Mouse (Mus musculus) midbrain, embryonic 10.5 days (tissue): ENCODE results near the gene Sdcbp2. TPM values are rescaled to one million over a fixed set of nuclear protein-coding genes. Genes with fewer than 3 reads are reported as not detected.

Experiments used
- DNase-seq: peaks from one replicate; pipeline ENCODE4 v3.0.0-alpha.2; 2017; ENCODE audit warnings: low spot score
- H3K27ac ChIP-seq: fragments of 300-500 bp; sonication (generic); replicated peaks from 2 replicates; pipeline ENCODE4 v1.5.1; 2016; ENCODE audit warnings: mild to moderate bottlenecking
- H3K27me3 ChIP-seq: fragments of 300-500 bp; sonication (generic); 2 replicates; pipeline ENCODE4 v1.6.1; 2016; ENCODE audit warnings: low read depth, mild to moderate bottlenecking; ENCODE audit not compliant: poor library complexity, severe bottlenecking
- H3K36me3 ChIP-seq: fragments of 300-500 bp; sonication (generic); 2 replicates; pipeline ENCODE4 v1.6.1; 2016; ENCODE audit warnings: mild to moderate bottlenecking, moderate library complexity
- H3K4me1 ChIP-seq: fragments of 300-500 bp; sonication (generic); 2 replicates; pipeline ENCODE4 v1.6.1; 2016
- H3K4me3 ChIP-seq: fragments of 300-500 bp; sonication (generic); 2 replicates; pipeline ENCODE4 v1.5.1; 2016; ENCODE audit warnings: mild to moderate bottlenecking, moderate library complexity
- H3K9me3 ChIP-seq: fragments of 300-500 bp; sonication (generic); replicated peaks from 2 replicates; pipeline ENCODE4 v1.6.1; 2016; ENCODE audit warnings: mild to moderate bottlenecking
- WGBS: fragments of 180-500 bp; shearing (Covaris S2); methylation state at CpG from one replicate; pipeline ENCODE4 v1.1.7; 2016; 5-methylcytosine and 5-hydroxymethylcytosine counted together
- polyA plus RNA-seq: library from polyadenylated mRNA; unstranded; fragments of >200 nt; fragmentation: Nextera tagmentation; extraction: Ambion mirVana; gene quantifications from 2 replicates; pipeline ENCODE4 v1.2.1, GENCODE M21; 2016

Gene Sdcbp2
- polyA plus RNA-seq, 1 experiment from 2014 or later = 0.84 TPM

DNA sequence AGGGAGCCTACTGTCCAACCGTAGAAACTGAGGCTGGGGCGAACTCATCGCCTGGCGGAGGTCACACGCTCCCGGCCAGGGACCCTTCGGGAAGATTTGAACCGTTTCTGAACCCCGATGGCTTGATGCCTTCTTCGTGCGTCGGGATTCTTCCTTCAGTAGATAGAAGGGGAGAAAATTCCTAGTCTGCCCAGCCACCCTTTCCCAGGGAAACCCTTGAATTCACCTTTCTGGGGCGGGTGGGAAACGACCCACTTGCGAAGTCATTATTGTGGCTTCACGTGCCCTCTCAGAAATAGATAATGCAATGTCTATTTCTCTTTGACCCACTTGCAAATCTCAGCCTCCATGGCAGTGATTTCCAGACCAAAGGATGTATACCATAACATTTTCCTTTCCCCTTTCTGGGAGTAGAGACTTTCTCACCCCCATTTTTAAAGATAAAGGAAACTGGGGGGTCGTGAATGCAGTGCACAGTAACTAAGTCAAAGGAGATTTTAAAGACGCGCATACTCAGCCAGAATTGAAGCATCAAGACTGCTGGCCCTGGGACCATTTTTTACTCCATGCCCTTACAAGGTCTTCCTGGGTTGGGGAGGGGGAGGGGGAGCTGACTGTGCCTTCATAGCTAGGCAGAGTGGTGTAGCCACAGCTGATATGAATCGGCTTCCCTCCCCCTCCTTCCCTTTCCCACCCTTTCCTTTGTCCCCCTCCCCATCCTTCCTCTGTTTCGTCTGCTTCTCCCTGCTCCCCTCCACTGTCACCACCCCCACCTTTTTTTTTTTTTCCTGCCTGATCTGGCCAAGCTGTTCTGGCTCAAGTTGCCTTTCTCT is 29.1 kb upstream of the Sdcbp2 start:
- WGBS = 2% methylated on average over 21 of the region's 21 CpGs
- Histone ChIP-seq H3K27me3 (no peaks in the 10 kb centered on the region), H3K9me3 (no peaks in the 10 kb centered on the region), H3K4me1 (peaks cover 35% of the 10 kb centered on the region), H3K36me3 (peaks cover 41% of the 10 kb centered on the region), H3K4me3 (peak overlapping the region; percentile 98), H3K27ac (peak overlapping the region; percentile 97)
- DNase-seq = peak; percentile 46

DNA sequence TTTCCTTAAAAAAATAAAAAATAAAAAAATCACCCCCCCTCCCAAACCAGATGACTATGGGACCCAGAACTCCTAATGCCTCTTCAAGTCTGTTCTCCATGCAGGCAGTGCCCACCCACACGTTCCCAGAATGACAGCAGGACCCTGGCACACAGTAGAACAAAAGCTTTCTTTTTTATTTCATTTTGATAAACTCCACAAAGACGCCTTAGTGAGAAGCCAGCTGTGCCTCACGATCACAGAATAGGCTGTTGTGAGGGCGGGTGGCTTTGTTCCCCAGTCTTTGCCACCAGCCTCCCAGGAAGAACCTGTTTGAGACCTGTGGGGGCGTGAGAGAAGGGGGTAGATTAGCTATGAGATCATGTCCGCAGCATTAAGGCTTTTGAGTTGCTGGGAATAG is 27.7 kb upstream of the Sdcbp2 start:
- Histone ChIP-seq H3K9me3 (no peaks in the 10 kb centered on the region), H3K27me3 (no peaks in the 10 kb centered on the region), H3K27ac (no peak overlapping the region), H3K36me3 (peaks cover 55% of the 10 kb centered on the region), H3K4me1 (peaks cover 35% of the 10 kb centered on the region), H3K4me3 (peak overlapping the region; percentile 98)
- no peak for DNase-seq
- WGBS = 76% methylated on average over 6 of the region's 6 CpGs

DNA sequence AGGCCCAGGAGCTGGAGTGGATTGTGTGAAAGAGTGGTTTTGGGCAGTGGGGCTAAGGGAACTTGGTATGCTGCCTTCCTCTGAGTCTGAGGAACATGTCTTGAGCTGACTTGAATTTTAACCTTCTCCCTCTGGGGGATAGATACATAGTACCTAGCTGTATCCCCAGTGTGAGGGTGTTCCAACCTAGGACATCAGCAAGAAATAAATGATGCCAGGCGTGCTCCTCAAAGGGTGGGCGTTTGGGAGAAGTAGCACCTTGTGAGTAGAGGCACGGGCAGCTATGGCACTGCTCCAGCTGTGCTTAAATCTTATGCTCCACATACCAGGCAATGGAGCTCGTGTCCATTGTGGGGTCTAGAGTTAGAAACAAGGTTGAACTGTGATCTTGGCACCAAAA is 25.9 kb upstream of the Sdcbp2 start:
- peaks cover 32% of the 10 kb centered on the region for H3K4me1 ChIP-seq
- H3K27me3 ChIP-seq = no peaks in the 10 kb centered on the region
- H3K36me3 ChIP-seq = peaks cover 74% of the 10 kb centered on the region
- H3K27ac ChIP-seq = no peak overlapping the region
- H3K9me3 ChIP-seq = no peaks in the 10 kb centered on the region
- 92% methylated on average over 4 of the region's 4 CpGs for WGBS
- no peak for DNase-seq
- H3K4me3 ChIP-seq = no peak overlapping the region

DNA sequence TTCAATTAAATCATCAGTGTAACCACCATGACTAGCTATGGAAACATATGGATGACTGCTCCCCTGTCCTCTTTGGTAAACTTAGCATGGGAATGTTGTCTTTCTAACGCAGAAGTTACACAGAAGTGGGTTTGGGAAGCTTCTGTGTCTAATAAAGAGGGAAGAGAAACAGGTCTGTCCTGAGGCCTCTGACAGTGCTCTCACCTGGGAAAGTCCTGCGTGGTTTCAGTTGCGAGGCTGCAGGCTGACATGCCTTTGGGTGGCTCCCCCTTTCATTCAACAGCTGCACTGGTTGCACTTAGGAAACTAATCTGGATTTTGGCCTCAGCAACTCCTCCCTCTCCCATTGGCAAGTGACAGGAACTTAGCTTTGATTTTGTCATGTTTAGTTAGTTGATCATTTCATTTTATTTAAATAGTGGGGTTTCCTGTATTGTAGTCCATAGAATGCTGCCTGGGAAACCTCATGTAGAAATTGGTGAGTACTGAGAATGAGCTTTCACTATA is 22.8 kb upstream of the Sdcbp2 start:
- no peaks in the 10 kb centered on the region for H3K27me3 ChIP-seq
- no peak overlapping the region for H3K4me3 ChIP-seq
- H3K27ac ChIP-seq = no peak overlapping the region
- H3K9me3 ChIP-seq = no peaks in the 10 kb centered on the region
- WGBS = 89% methylated on average over 3 of the region's 3 CpGs
- peaks cover 99% of the 10 kb centered on the region for H3K36me3 ChIP-seq
- peaks cover 13% of the 10 kb centered on the region for H3K4me1 ChIP-seq
- no peak for DNase-seq

DNA sequence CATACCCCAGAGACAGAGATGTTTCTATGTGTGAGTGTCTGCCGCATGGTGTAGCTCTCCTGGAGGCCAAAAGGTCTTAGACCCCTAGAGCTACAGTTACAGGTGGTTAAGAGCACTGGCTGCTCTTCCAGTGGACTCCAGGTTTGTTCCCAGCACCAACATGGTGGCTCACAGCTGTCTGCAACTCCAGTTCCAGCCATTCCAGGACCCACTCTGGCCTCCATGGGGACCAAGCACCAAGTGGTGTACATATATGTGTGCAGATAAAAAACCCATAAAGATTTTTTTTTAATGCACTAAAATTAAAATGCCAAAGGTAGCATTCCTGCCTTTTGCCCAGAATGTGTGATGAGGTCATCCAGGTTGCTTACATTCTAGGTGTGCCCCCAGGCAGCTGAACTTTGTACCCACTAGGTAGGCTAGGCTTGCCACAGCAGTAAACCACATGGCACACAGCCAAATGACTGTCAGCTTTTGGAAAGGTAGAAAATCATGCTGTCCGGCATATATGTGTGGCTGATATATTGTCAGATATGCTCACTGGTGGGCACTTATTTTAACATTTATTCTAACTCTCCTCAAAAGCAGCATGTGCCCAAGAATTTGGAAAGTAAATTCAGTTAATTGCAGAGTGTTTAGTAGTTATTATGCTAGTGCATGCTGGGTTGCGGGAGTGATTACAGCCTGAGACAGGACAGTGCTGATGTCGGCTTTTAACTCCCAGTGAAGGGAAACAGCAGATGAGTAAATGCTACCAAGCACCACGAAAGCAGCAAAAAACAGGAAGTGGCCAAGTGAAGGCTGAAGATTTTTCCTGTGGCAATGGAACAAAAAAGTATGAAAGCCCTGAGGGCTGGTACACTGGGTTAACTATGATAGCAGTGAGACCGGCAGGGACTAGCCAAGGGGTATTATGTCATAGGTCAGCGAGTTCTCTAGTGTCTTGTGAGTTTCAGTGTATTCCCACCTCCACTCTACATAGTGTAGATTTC is 9.2 kb upstream of the Sdcbp2 start:
- 91% methylated on average over 7 of the region's 7 CpGs for WGBS
- H3K4me3 ChIP-seq = no peak overlapping the region
- H3K27ac ChIP-seq = no peak overlapping the region
- H3K27me3 ChIP-seq = no peaks in the 10 kb centered on the region
- H3K9me3 ChIP-seq = no peaks in the 10 kb centered on the region
- H3K4me1 ChIP-seq = no peaks in the 10 kb centered on the region
- peaks cover 64% of the 10 kb centered on the region for H3K36me3 ChIP-seq
- DNase-seq = no peak

DNA sequence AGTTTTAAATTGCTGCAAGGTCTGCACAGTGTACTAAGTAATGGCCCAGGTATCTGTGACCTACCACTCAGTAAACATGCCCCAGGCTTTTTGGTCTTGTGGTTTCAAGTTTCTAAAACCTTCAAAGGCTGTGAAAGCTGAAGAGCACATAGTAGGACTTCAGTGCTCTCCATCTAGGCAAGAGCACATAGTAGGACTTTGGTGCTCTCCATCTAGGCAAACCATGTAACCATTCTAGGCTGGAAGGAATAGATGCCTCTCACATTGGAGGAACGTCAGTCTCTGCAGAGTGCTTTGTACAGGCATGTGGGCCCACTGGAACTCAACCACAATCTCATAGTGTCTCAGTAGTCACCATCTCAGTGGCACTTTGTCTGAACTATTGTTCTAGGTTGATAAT is 8.4 kb upstream of the Sdcbp2 start:
- H3K27me3 ChIP-seq = no peaks in the 10 kb centered on the region
- no peaks in the 10 kb centered on the region for H3K4me1 ChIP-seq
- H3K27ac ChIP-seq = no peak overlapping the region
- no peaks in the 10 kb centered on the region for H3K9me3 ChIP-seq
- H3K36me3 ChIP-seq = peaks cover 56% of the 10 kb centered on the region
- DNase-seq = no peak
- H3K4me3 ChIP-seq = no peak overlapping the region
- WGBS = 82% methylated on average over 1 of the region's 1 CpGs

DNA sequence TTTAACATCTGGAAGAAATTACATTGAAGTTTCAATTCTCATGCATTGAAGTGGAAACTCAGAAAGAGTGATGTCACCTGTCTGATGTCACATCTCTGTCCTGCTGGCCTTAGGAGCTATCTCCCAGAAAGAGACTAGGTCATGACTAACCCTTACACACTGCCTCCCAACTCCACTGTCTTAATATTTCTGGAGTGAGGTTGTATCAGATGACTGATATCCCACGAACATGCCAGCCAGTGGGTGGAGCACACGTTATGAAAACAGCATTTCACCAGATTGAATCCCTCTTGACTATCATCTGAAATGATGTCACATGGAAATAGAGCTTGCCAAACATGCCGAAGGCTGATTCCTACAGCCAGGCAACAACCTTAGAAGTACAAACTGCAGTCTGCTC is 7.4 kb upstream of the Sdcbp2 start:
- no peak for DNase-seq
- peaks cover 46% of the 10 kb centered on the region for H3K36me3 ChIP-seq
- H3K9me3 ChIP-seq = no peaks in the 10 kb centered on the region
- WGBS = 83% methylated on average over 3 of the region's 3 CpGs
- H3K27me3 ChIP-seq = no peaks in the 10 kb centered on the region
- no peak overlapping the region for H3K4me3 ChIP-seq
- no peak overlapping the region for H3K27ac ChIP-seq
- H3K4me1 ChIP-seq = no peaks in the 10 kb centered on the region

DNA sequence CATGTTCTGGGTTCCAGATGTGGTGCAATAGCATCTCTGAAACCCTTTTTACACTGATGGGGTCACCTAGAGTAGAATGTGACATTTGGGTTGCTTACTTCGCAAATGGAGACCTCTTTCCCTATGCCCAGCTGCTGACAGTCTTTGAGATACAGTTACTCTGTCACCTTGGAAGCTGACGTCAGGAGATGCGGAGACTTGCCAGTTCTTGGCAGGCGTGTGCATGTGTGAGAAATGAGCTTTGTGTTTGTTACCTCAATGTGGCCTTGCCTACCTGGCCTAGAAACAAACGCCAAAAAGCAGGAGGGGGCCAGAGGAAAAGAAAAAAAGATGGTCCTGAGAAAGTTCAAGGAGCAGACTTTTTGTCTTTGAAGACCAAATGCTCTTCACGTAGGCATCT is 5.6 kb upstream of the Sdcbp2 start:
- H3K36me3 ChIP-seq = peaks cover 27% of the 10 kb centered on the region
- H3K9me3 ChIP-seq = no peaks in the 10 kb centered on the region
- no peak overlapping the region for H3K27ac ChIP-seq
- H3K27me3 ChIP-seq = no peaks in the 10 kb centered on the region
- no peak for DNase-seq
- no peak overlapping the region for H3K4me3 ChIP-seq
- no peaks in the 10 kb centered on the region for H3K4me1 ChIP-seq
- 90% methylated on average over 6 of the region's 6 CpGs for WGBS

DNA sequence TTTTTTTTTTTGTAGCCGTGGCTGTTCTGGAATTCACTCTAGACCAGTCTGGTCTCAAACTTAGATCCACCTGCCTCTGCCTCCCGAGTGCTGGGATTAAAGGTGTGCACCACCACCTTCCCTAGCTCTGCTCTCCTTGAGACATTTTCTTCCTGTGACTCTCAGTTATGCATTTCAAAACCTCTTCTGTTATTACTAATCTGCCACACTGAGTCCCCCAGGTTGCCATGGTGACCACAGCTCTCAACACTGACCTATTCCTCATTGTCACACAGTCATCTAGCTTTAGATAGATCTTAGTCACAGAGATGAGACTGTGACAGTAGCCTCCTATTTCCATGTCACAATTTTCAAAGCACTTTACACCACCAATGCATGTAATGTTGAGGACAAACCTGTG is 3.0 kb upstream of the Sdcbp2 start:
- WGBS = 87% methylated on average over 2 of the region's 2 CpGs
- no peak for DNase-seq
- no peaks in the 10 kb centered on the region for H3K9me3 ChIP-seq
- H3K27me3 ChIP-seq = no peaks in the 10 kb centered on the region; the same call in 1 of the 2 replicates
- no peak overlapping the region for H3K4me3 ChIP-seq
- H3K4me1 ChIP-seq = no peaks in the 10 kb centered on the region
- no peak overlapping the region for H3K27ac ChIP-seq
- H3K36me3 ChIP-seq = peaks cover 6% of the 10 kb centered on the region

DNA sequence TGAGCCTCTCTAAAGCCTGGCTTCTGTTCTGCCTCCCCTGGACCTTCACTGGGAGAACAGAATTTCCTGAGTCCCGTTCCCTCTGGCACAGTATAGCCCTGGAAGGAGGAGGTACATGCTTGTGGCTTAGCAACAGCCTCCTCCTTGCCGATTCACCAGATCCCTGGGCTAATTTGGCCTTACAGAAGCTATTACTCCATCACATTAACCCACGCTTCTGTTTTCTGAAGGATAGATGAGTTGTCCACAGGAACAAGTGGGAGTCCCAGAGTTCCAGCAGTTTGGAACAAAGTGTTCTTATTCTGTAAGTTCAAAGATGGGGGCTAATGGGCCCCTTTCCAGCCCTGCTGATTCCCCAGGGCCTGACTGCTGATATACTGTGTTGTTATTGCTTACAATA is 1.2 kb downstream of the Sdcbp2 start:
- Histone ChIP-seq H3K27ac (no peak overlapping the region), H3K9me3 (no peaks in the 10 kb centered on the region), H3K4me1 (peaks cover 16% of the 10 kb centered on the region), H3K27me3 (peaks cover 8% of the 10 kb centered on the region), H3K36me3 (no peaks in the 10 kb centered on the region), H3K4me3 (no peak overlapping the region)
- 77% methylated on average over 3 of the region's 3 CpGs for WGBS
- DNase-seq = no peak

DNA sequence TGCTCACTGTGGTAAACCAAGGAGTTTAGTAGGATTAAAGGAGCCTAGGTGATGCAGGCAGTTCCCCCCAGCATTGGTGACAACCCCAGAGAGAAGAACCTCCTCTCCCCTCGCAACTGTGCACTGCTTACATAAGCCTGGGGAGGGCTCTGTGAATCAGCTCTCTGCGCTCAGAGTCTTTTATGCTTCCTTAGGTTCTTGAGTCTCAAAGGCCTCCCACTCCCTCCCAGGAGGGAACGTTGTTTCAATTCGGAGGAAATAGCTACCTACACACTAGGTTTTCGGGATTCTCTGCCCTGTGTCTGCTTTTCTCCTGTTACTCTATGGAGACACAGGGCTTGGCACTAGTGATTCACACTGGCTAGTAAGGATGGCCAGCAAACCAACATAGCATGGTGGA is 2.2 kb downstream of the Sdcbp2 start:
- H3K4me3 ChIP-seq = no peak overlapping the region
- H3K36me3 ChIP-seq = no peaks in the 10 kb centered on the region
- H3K27me3 ChIP-seq = peaks cover 8% of the 10 kb centered on the region
- WGBS = 61% methylated on average over 5 of the region's 5 CpGs
- H3K4me1 ChIP-seq = peaks cover 16% of the 10 kb centered on the region
- no peak for DNase-seq
- H3K9me3 ChIP-seq = no peaks in the 10 kb centered on the region
- no peak overlapping the region for H3K27ac ChIP-seq

DNA sequence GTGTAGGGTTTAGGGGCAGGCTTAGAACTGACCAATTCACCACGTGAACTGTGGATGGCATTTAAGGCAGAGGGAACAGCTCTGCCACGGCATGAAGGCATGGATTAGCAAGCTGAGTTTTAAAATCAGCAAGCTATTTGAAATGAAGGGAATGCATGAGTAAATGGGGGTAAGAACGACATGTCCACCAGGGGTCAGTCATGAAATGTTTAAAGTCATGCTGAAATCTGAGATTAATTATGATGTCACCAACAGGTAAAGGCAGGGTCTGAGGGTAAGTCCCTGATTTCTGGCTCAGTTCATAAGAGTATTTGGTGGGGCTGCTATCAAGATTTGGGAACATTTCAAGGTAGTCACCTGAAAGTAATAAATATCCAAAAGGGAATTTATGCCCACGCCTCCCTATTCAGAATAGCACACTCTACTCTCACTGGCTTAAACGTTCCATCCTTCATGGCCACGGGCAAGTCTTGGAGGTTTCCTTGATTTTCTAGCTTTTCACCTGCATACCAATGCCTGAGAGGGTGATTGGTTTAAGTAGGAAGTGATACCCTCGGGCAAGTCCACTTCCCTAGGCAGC is 2.8 kb downstream of the Sdcbp2 start:
- Histone ChIP-seq H3K27ac (peak overlapping the region; percentile 83), H3K9me3 (no peaks in the 10 kb centered on the region), H3K4me3 (peak overlapping the region; percentile 57), H3K4me1 (peaks cover 16% of the 10 kb centered on the region), H3K36me3 (no peaks in the 10 kb centered on the region), H3K27me3 (peaks cover 8% of the 10 kb centered on the region)
- 24% methylated on average over 7 of the region's 7 CpGs for WGBS
- peak; percentile 27 for DNase-seq
